Mouse (Mus musculus) hindbrain, embryonic 14.5 days (tissue): Measurements from ENCODE around the gene Ctnna3. TPM values are rescaled to one million over a fixed set of nuclear protein-coding genes. Genes with fewer than 3 reads are reported as not detected.

ENCODE experiments used
- polyA plus RNA-seq: library from polyadenylated mRNA; unstranded; fragments of >200 nt; fragmentation: Nextera tagmentation; extraction: Ambion mirVana; gene quantifications from 2 replicates; pipeline ENCODE4 v1.2.1, GENCODE M21; 2014

The Ctnna3 gene
- polyA plus RNA-seq, 1 experiment from 2014 or later = 4.1 TPM

Other genes with a start within 250 kb of the Ctnna3 start
- gene Mypn, start 226.1 kb upstream of the Ctnna3 start, polyA plus RNA-seq = 0.37 and 0.68 TPM in 2 replicates
- gene Herc4, start 186.3 kb upstream of the Ctnna3 start, polyA plus RNA-seq = 30.9 and 31.5 TPM in 2 replicates
- gene Sirt1, start 48.4 kb upstream of the Ctnna3 start, polyA plus RNA-seq = 5.7 and 6.8 TPM in 2 replicates
- gene Dnajc12, start 47.7 kb upstream of the Ctnna3 start, polyA plus RNA-seq = 19.7 and 23.4 TPM in 2 replicates
- gene Gm7075, start 8.3 kb upstream of the Ctnna3 start, polyA plus RNA-seq = not detected in 2 replicates